Mouse (Mus musculus) testis, adult 2 months (tissue): ENCODE measurements around the gene Gp1bb. TPM values are rescaled to one million over a fixed set of nuclear protein-coding genes. Genes with fewer than 3 reads are reported as not detected.

Experiments
- H3K27ac ChIP-seq: fragments of 200-500 bp; 2 replicates; pipeline ENCODE4 v1.5.1; 2012; ENCODE audit warnings: low read depth, low read length; ENCODE audit not compliant: control insufficient read depth, insufficient read depth
- H3K27me3 ChIP-seq: fragments of 200-500 bp; 2 replicates; pipeline ENCODE4 v1.6.1; 2012; ENCODE audit warnings: mild to moderate bottlenecking, low read length, moderate library complexity; ENCODE audit not compliant: control insufficient read depth, insufficient read depth
- H3K36me3 ChIP-seq: fragments of 200-500 bp; 2 replicates; pipeline ENCODE4 v1.6.1; 2012; ENCODE audit warnings: mild to moderate bottlenecking, low read length; ENCODE audit not compliant: control insufficient read depth, insufficient read depth
- H3K4me1 ChIP-seq: fragments of 200-500 bp; 2 replicates; pipeline ENCODE4 v1.6.1; 2012; ENCODE audit warnings: low read length; ENCODE audit not compliant: control insufficient read depth, insufficient read depth
- H3K4me3 ChIP-seq: fragments of 200-500 bp; 2 replicates; pipeline ENCODE4 v1.5.1; 2012; ENCODE audit warnings: low read depth, mild to moderate bottlenecking, low read length, moderate library complexity, mixed read lengths; ENCODE audit not compliant: control insufficient read depth
- CTCF ChIP-seq: fragments of 200-500 bp; IDR thresholded peaks from 2 replicates; pipeline ENCODE4 v1.5.1; 2012; ENCODE audit warnings: low read depth, mild to moderate bottlenecking, inconsistent platforms, low read length, moderate library complexity; ENCODE audit not compliant: control insufficient read depth, insufficient read depth, insufficient replicate concordance
- POLR2A ChIP-seq: fragments of 200-500 bp; IDR thresholded peaks from 2 replicates; pipeline ENCODE4 v1.6.1; 2012; ENCODE audit warnings: low read depth, mild to moderate bottlenecking, inconsistent platforms, low read length, moderate library complexity; ENCODE audit not compliant: control insufficient read depth
- polyA plus RNA-seq: library from polyadenylated mRNA; depleted of rRNA; stranded (reverse); fragments of >200 nt; gene quantifications from 2 replicates; pipeline ENCODE4 v1.2.3, GENCODE M21; 2012; rRNA removed

The Gp1bb gene
- polyA plus RNA-seq, 1 experiment: 10.9 TPM

- H3K27ac ChIP-seq: no peak overlapping the region
- H3K4me1 ChIP-seq: peaks cover 45% of the 10 kb centered on the region
- no peaks in the 10 kb centered on the region; the same call in 1 of the 2 replicates for H3K27me3 ChIP-seq
Measured at GRCm38 (mm10) chr16:18582426-18583148, 39.6 kb downstream of the Gp1bb start.

DNA sequence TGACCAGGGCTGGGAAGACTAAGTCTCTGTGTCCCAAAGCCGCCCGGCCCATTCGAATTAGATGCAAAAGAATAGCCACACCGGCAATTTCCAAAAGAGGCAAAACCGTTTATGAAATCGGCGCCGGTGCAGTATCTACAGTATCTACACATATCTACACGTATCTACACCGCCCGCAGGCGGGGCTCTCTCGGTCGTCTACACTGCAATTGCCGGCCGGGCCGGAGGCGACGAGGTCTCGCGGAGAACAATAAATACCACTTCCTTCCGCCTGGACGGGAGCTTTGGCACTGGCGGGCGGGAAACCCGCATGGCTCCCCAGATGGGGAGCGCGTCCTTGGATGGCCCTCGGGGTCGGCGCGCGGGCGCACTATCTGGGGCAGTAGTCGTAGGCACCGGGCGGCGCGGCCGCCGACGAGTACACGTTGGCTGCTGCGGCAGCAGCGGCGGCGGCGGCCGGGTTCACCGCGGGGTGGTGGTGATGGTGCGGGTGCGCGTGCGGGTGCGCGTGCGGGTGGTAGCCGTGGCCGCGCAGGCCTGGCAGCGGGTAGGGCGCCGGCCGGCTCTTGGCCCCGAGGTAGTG, 40.5 kb downstream of the Gp1bb start:
- peaks cover 44% of the 10 kb centered on the region for H3K4me1 ChIP-seq
- TF ChIP-seq POLR2A: no peak
- TF ChIP-seq CTCF: no peak
- no peaks in the 10 kb centered on the region; the same call in 1 of the 2 replicates for H3K27me3 ChIP-seq
- H3K4me3 ChIP-seq: peak overlapping the region; percentile 74
- H3K36me3 ChIP-seq: no peaks in the 10 kb centered on the region
- H3K27ac ChIP-seq: no peak overlapping the region

More at GRCm38 (mm10) chr16:18582426-18583148, 39.6 kb downstream of the Gp1bb start:
- H3K4me3 ChIP-seq: peak overlapping the region; percentile 74
- no peaks in the 10 kb centered on the region for H3K36me3 ChIP-seq
- TF ChIP-seq CTCF: no peak
- TF ChIP-seq POLR2A: no peak

DNA sequence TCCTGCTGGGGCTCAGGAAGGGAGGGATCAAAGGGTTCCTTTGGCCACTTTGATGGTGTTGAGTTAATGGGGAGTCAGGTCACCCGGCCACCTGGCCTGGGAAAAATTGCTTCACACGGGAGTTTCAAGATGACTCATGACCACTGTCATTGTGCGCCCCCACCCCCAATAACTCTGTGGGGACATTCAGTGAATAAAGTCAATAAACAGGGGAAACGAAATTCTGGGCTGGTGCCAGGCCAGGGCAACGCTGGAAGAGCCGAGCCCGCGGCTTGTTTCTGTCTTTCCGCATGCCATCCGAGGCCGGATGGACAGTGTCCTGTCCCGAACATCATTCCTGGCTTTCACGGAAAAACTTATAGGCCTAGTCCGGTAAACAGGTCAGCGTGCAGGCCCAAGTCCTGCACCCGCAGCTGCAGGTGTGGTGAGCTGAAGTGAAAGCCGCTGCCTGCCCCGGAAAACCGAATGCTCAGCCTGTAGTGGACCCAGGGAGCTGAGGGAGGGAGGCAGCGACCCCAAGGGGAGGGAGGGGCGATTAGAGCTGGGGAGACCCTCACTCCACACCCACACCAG, 41.1 kb downstream of the Gp1bb start:
- H3K4me3 ChIP-seq: no peak overlapping the region
- peaks cover 39% of the 10 kb centered on the region for H3K4me1 ChIP-seq

GRCm38 (mm10) chr16:18580389-18580788, 41.8 kb downstream of the Gp1bb start:
- no peak for TF ChIP-seq POLR2A
- TF ChIP-seq CTCF: no peak
- H3K27me3 ChIP-seq: no peaks in the 10 kb centered on the region; the same call in 1 of the 2 replicates
- H3K27ac ChIP-seq: no peak overlapping the region
- H3K36me3 ChIP-seq: no peaks in the 10 kb centered on the region
- peaks cover 31% of the 10 kb centered on the region for H3K4me1 ChIP-seq
- no peak overlapping the region for H3K4me3 ChIP-seq

More for the DNA sequence above, 41.1 kb downstream of the Gp1bb start:
- H3K27me3 ChIP-seq: no peaks in the 10 kb centered on the region; the same call in 1 of the 2 replicates
- TF ChIP-seq CTCF (no peak), POLR2A (no peak)
- H3K36me3 ChIP-seq: no peaks in the 10 kb centered on the region
- H3K27ac ChIP-seq: no peak overlapping the region

GRCm38 (mm10) chr16:18577599-18578160, 44.5 kb downstream of the Gp1bb start:
- no peak for TF ChIP-seq POLR2A
- TF ChIP-seq CTCF: no peak
- Histone ChIP-seq H3K27ac (no peak overlapping the region), H3K27me3 (no peaks in the 10 kb centered on the region; the same call in 1 of the 2 replicates), H3K36me3 (no peaks in the 10 kb centered on the region), H3K4me3 (no peak overlapping the region), H3K4me1 (peaks cover 12% of the 10 kb centered on the region)

DNA sequence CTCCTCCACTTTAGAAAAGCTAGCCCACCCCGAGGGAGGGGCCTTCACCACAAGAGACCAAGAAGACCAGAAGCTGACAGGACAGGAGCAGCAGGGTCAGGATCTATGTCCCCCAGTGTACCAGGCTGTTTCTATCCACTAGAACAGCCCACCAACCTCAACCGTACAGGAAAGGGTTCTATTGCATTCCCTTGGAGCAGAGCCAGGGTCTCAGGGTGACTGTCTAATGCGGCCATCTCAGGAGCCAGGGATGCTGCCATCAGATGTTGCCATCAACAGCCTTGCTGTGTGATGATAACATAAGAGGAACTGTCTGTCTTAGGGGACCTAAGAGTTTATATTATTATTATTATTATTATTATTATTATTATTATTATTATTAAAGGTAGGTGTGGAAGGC, 45.1 kb downstream of the Gp1bb start:
- Histone ChIP-seq H3K4me1 (peaks cover 6% of the 10 kb centered on the region), H3K36me3 (no peaks in the 10 kb centered on the region), H3K27me3 (no peaks in the 10 kb centered on the region), H3K27ac (no peak overlapping the region), H3K4me3 (no peak overlapping the region)
- TF ChIP-seq POLR2A: no peak
- TF ChIP-seq CTCF: no peak

DNA sequence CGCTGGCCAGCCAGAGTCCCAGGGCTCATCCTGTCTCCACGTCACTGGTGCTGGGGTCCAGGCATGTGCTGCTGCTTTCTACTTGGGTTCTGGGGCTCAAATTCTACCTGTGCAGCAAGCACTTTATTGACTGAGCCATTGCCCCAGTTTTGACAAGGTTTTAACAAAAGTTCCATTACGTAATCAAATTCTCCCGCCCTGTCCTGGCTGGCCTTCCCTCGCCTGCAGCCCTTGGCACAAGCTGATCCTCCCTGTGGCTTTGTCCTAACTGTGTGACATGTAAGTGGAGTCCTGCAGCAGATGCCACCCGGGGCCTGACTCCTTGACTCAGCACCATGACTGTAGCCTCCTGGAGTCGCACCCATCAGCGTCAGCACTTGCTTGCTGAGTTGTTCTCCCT, 48.0 kb downstream of the Gp1bb start:
- H3K4me3 ChIP-seq: no peak overlapping the region
- no peak for TF ChIP-seq CTCF
- TF ChIP-seq POLR2A: no peak
- no peaks in the 10 kb centered on the region for H3K27me3 ChIP-seq

More for the DNA sequence above, 48.0 kb downstream of the Gp1bb start:
- H3K27ac ChIP-seq: no peak overlapping the region
- H3K36me3 ChIP-seq: no peaks in the 10 kb centered on the region
- no peaks in the 10 kb centered on the region for H3K4me1 ChIP-seq

Other genes starting within 250 kb of the Gp1bb start
- gene Txnrd2, start 196.0 kb downstream of the Gp1bb start, polyA plus RNA-seq: 4.3 and 4.5 TPM in 2 replicates
- 12.2 and 20.1 TPM in 2 replicates for gene Comt, start 195.6 kb downstream of the Gp1bb start, polyA plus RNA-seq
- gene Gnb1l, start 123.7 kb downstream of the Gp1bb start, polyA plus RNA-seq: 71.6 and 75.5 TPM in 2 replicates
- gene Rtl10, start 123.5 kb downstream of the Gp1bb start, polyA plus RNA-seq: 7.0 and 7.1 TPM in 2 replicates
- gene Tbx1, start 31.7 kb downstream of the Gp1bb start, polyA plus RNA-seq: 4.2 and 6.1 TPM in 2 replicates
- 9.5 and 11.6 TPM in 2 replicates for gene Gm49601, start 4.0 kb upstream of the Gp1bb start, polyA plus RNA-seq
- gene Sept5, start 7.6 kb upstream of the Gp1bb start, polyA plus RNA-seq: 62.5 and 63.0 TPM in 2 replicates
- gene Cldn5, start 154.4 kb upstream of the Gp1bb start, polyA plus RNA-seq: 9.2 and 9.3 TPM in 2 replicates
- gene Ufd1, start 189.4 kb upstream of the Gp1bb start, polyA plus RNA-seq: 588 and 668 TPM in 2 replicates
- gene Cdc45, start 189.6 kb upstream of the Gp1bb start, polyA plus RNA-seq: 35.9 and 40.7 TPM in 2 replicates
- 7.0 and 7.5 TPM in 2 replicates for gene 2510002D24Rik, start 214.2 kb upstream of the Gp1bb start, polyA plus RNA-seq
- not detected in 2 replicates for gene Gm28539, start 214.2 kb upstream of the Gp1bb start, polyA plus RNA-seq